ENCODE assay signal across 23 mouse cellular contexts in the genomic region with DNA sequence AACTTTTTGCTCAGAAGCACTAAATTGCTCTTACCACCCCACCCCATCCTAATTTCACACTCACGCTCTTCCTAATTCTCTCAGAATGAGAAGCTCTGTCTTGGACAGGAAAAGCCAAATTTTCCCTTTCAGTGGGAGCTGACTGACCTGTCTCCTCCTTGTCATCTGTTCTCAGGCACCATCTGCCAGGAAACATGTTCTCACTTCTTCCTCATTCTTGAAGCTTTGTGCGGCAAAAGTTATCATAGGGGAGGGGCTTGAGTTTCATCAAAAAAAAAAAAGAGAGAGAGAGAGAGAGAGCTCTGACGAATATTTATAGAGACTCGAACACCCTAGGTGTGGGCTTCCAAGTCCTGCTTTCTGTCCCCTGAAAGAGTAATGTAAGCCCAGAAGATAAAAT.
A peak's percentile ranks its signal among the peaks of the same experiment; 100 is the strongest.
DNase-seq lines count a peak whose midpoint lies in the region; ATAC-seq and TF ChIP-seq lines count a peak whose summit lies in the region.
"Had no signal": no experiment of that assay in that cellular context is flagged by ENCODE, and none has a peak within 500 bp of the region (broad histone marks: within the 10 kb centered on the region; RNA-seq: fewer than 3 reads in every experiment).

No protein-coding gene starts in this region.

- ATAC-seq in forebrain, postnatal 0 days, result peak; percentile 34; the same call in 1 of the 2 replicates
- no peak for ATAC-seq in forebrain, embryonic 13.5 days
- ATAC-seq in midbrain, embryonic 11.5 days (ENCODE audit: low FRiP score), result no peak
- peak; percentile 51 to 59; a peak in 3 of 4 replicates for ATAC-seq in hematopoietic stem cell, adult 5-6 weeks (replicated peaks in 1 of 2; ENCODE audit: insufficient read depth in 1 of 2, low FRiP score in 2 of 2, low TSS enrichment in 1 of 2, low read depth in 1 of 2, poor library complexity in 2 of 2, severe bottlenecking in 2 of 2)
- no peak for ATAC-seq in liver, postnatal 0 days
- ATAC-seq: intestine, postnatal 0 days; Patski had no signal

- no peak overlapping the region for H3K9ac ChIP-seq in forebrain, postnatal 0 days
- no peak overlapping the region for H3K9ac ChIP-seq in forebrain, embryonic 13.5 days
- no peak overlapping the region for H3K9ac ChIP-seq in midbrain, embryonic 11.5 days (ENCODE audit: low read length)
- no peak overlapping the region for H3K9ac ChIP-seq in liver, postnatal 0 days (replicated peaks)
- H3K9ac ChIP-seq: embryonic facial prominence, embryonic 12.5 days; heart, embryonic 12.5 days; hindbrain, embryonic 12.5 days; kidney, embryonic 15.5 days; liver, embryonic 15.5 days had no signal

- no peak overlapping the region for H3K27ac ChIP-seq in forebrain, postnatal 0 days (ENCODE audit: low read depth, low read length)
- no peak overlapping the region for H3K27ac ChIP-seq in forebrain, embryonic 13.5 days
- no peak overlapping the region for H3K27ac ChIP-seq in midbrain, embryonic 11.5 days (ENCODE audit: low read depth, low read length)
- no peak overlapping the region for H3K27ac ChIP-seq in midbrain, embryonic 10.5 days (replicated peaks)
- no peak overlapping the region for H3K27ac ChIP-seq in liver, postnatal 0 days (ENCODE audit: low read depth)
- H3K27ac ChIP-seq: embryonic facial prominence, embryonic 12.5 days; hindbrain, embryonic 12.5 days; kidney, embryonic 15.5 days; limb, embryonic 10.5 days; liver, embryonic 15.5 days had no signal

- WGBS in forebrain, postnatal 0 days, result 49% methylated on average over 4 of the region's 4 CpGs
- 69% methylated on average over 4 of the region's 4 CpGs for WGBS in forebrain, embryonic 13.5 days
- 72% methylated on average over 4 of the region's 4 CpGs for WGBS in midbrain, embryonic 11.5 days
- WGBS in midbrain, embryonic 10.5 days, result 74% methylated on average over 4 of the region's 4 CpGs
- WGBS in liver, postnatal 0 days (ENCODE audit: insufficient replicate concordance), result 19% methylated on average over 4 of the region's 4 CpGs

- no peaks in the 10 kb centered on the region for H3K36me3 ChIP-seq in forebrain, postnatal 0 days (ENCODE audit: insufficient read depth)
- no peaks in the 10 kb centered on the region for H3K36me3 ChIP-seq in forebrain, embryonic 13.5 days (ENCODE audit: poor library complexity, severe bottlenecking)
- H3K36me3 ChIP-seq in midbrain, embryonic 11.5 days (ENCODE audit: control insufficient read depth, insufficient read depth, low read length), result no peaks in the 10 kb centered on the region
- H3K36me3 ChIP-seq in midbrain, embryonic 10.5 days, result no peaks in the 10 kb centered on the region
- no peaks in the 10 kb centered on the region for H3K36me3 ChIP-seq in liver, postnatal 0 days (replicated peaks; ENCODE audit: insufficient read depth, low read length)
- H3K36me3 ChIP-seq: embryonic facial prominence, embryonic 12.5 days; heart, embryonic 12.5 days; hindbrain, embryonic 12.5 days; kidney, embryonic 15.5 days; limb, embryonic 10.5 days; liver, embryonic 15.5 days had no signal

- DNase-seq in forebrain, postnatal 0 days, result peak; percentile 48
- DNase-seq in midbrain, embryonic 11.5 days (ENCODE audit: low spot score, missing footprints), result peak; percentile 61
- DNase-seq in midbrain, embryonic 10.5 days (ENCODE audit: low spot score), result no peak
- peak; percentile 65 for DNase-seq in MEL-GATA-1-ER (ENCODE audit: extremely low read depth, low read depth)
- no peak for DNase-seq in liver, postnatal 0 days
- no peak for DNase-seq in embryo, embryonic 11 days
- DNase-seq: cerebellum, adult 9-10 months; heart, postnatal 10 days; kidney, postnatal 4 days; liver; lung, postnatal 4 days; spleen, adult 18-20 months; thymus, postnatal 14 days had no signal

- no peaks in the 10 kb centered on the region for H3K4me1 ChIP-seq in forebrain, postnatal 0 days (ENCODE audit: insufficient read depth)
- H3K4me1 ChIP-seq in forebrain, embryonic 13.5 days, result peaks cover 7% of the 10 kb centered on the region; the same call in 1 of the 2 replicates
- H3K4me1 ChIP-seq in midbrain, embryonic 11.5 days (ENCODE audit: control insufficient read depth, insufficient read depth, low read length), result no peaks in the 10 kb centered on the region
- H3K4me1 ChIP-seq in midbrain, embryonic 10.5 days, result 0 out of 2 replicates have a peak, but pooled peaks cover 2% of the 10 kb centered on the region
- H3K4me1 ChIP-seq in liver, postnatal 0 days (ENCODE audit: insufficient read depth), result no peaks in the 10 kb centered on the region
- H3K4me1 ChIP-seq: embryonic facial prominence, embryonic 12.5 days; heart, embryonic 12.5 days; hindbrain, embryonic 12.5 days; kidney, embryonic 15.5 days; liver, embryonic 15.5 days had no signal

- no peak for TF ChIP-seq EP300 in liver, postnatal 0 days (IDR thresholded peaks at IDR 0.05; ENCODE audit: low read depth)

- no peak overlapping the region for H3K4me3 ChIP-seq in forebrain, postnatal 0 days (ENCODE audit: low read depth, low read length)
- H3K4me3 ChIP-seq in forebrain, embryonic 13.5 days, result no peak overlapping the region
- no peak overlapping the region for H3K4me3 ChIP-seq in midbrain, embryonic 11.5 days (ENCODE audit: low read depth, low read length)
- no peak overlapping the region for H3K4me3 ChIP-seq in midbrain, embryonic 10.5 days
- no peak overlapping the region for H3K4me3 ChIP-seq in liver, postnatal 0 days (ENCODE audit: low read depth, low read length)
- H3K4me3 ChIP-seq: embryonic facial prominence, embryonic 12.5 days; heart, embryonic 12.5 days; hindbrain, embryonic 12.5 days; kidney, embryonic 15.5 days; limb, embryonic 10.5 days; liver, embryonic 15.5 days had no signal

- no peak overlapping the region for H3K4me2 ChIP-seq in forebrain, postnatal 0 days (ENCODE audit: low read depth)
- H3K4me2 ChIP-seq in forebrain, embryonic 13.5 days, result no peak overlapping the region
- no peak overlapping the region for H3K4me2 ChIP-seq in midbrain, embryonic 11.5 days
- no peak overlapping the region for H3K4me2 ChIP-seq in liver, postnatal 0 days (ENCODE audit: low read depth, low read length)
- H3K4me2 ChIP-seq: embryonic facial prominence, embryonic 12.5 days; heart, embryonic 12.5 days; hindbrain, embryonic 12.5 days; kidney, embryonic 15.5 days; liver, embryonic 15.5 days had no signal

- no peak for TF ChIP-seq CTCF in forebrain, postnatal 0 days (IDR thresholded peaks at IDR 0.05; ENCODE audit: low read depth)
- no peak for TF ChIP-seq CTCF in liver, postnatal 0 days (IDR thresholded peaks at IDR 0.05; ENCODE audit: low read depth)

- no peaks in the 10 kb centered on the region for H3K9me3 ChIP-seq in forebrain, postnatal 0 days (ENCODE audit: low read length)
- H3K9me3 ChIP-seq in forebrain, embryonic 13.5 days (replicated peaks), result peaks cover 7% of the 10 kb centered on the region; the same call in 1 of the 2 replicates
- no peaks in the 10 kb centered on the region; the same call in 1 of the 2 replicates for H3K9me3 ChIP-seq in midbrain, embryonic 11.5 days (ENCODE audit: control insufficient read depth, low read length)
- no peaks in the 10 kb centered on the region for H3K9me3 ChIP-seq in midbrain, embryonic 10.5 days (replicated peaks)
- no peaks in the 10 kb centered on the region for H3K9me3 ChIP-seq in liver, postnatal 0 days (ENCODE audit: low read length)
- H3K9me3 ChIP-seq: embryonic facial prominence, embryonic 12.5 days; hindbrain, embryonic 12.5 days; kidney, embryonic 15.5 days; limb, embryonic 10.5 days; liver, embryonic 15.5 days had no signal

- H3K27me3 ChIP-seq in forebrain, postnatal 0 days (ENCODE audit: insufficient read depth, low read length), result no peaks in the 10 kb centered on the region
- no peaks in the 10 kb centered on the region for H3K27me3 ChIP-seq in forebrain, embryonic 13.5 days
- no peaks in the 10 kb centered on the region for H3K27me3 ChIP-seq in midbrain, embryonic 11.5 days (ENCODE audit: control insufficient read depth, insufficient read depth, low read length)
- no peaks in the 10 kb centered on the region for H3K27me3 ChIP-seq in midbrain, embryonic 10.5 days (ENCODE audit: low read depth, poor library complexity, severe bottlenecking)
- H3K27me3 ChIP-seq in liver, postnatal 0 days (ENCODE audit: insufficient read depth, low read length), result no peaks in the 10 kb centered on the region
- H3K27me3 ChIP-seq: embryonic facial prominence, embryonic 12.5 days; hindbrain, embryonic 12.5 days; liver, embryonic 15.5 days had no signal

Comparison
In these comparisons a context has a peak if more than half of its experiments do, and no peak if none do; other contexts are left out.
1. ATAC-seq: peak in forebrain, postnatal 0 days (single experiment) and hematopoietic stem cell, adult 5-6 weeks (2 of 2); none in forebrain, embryonic 13.5 days (single experiment), midbrain, embryonic 11.5 days (single experiment) and liver, postnatal 0 days (single experiment).
2. DNase-seq: peak in forebrain, postnatal 0 days (single experiment), midbrain, embryonic 11.5 days (single experiment) and MEL-GATA-1-ER (single experiment); none in midbrain, embryonic 10.5 days (single experiment), liver, postnatal 0 days (single experiment) and embryo, embryonic 11 days (single experiment).